Mouse (Mus musculus): Measurements from ENCODE around the gene Brca2.

GRCm38 (mm10) chr5:150618599-150619355 lies 96.3 kb downstream of the Brca2 start:
- TF ChIP-seq CTCF (IDR thresholded peaks at IDR 0.05) (no peak), EP300 (IDR thresholded peaks at IDR 0.05) (no peak)

All from lung, postnatal 0 days (tissue).